Mouse (Mus musculus) ovary, postnatal 36 days (tissue): Measurements from ENCODE around the gene Psmd13.
A peak's percentile ranks its signal among the peaks of the same experiment; 100 is the strongest.

Experiments
- DNase-seq: peaks from one replicate; pipeline ENCODE4 v3.0.0; 2022; ENCODE audit warnings: low spot score, mixed read lengths

The Psmd13 gene

DNA sequence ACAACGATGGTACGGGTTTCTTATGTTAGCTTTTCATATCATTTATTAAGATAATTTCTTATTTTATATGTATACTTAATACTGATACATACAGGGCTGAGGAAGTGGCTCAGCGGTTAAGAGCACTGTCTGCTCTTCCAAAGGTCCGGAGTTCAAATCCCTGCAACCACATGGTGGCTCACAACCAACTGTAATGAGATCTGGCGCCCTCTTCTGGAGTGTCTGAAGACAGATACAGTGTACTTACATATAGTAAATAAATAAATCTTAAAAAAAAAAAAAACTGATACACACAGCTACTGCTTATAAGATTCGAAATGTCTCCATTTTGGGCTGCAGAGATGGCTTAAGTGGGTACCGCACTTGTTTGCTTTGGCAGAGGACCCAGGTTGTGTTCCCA is 25.9 kb downstream of the Psmd13 start:
- DNase-seq = no peak

DNA sequence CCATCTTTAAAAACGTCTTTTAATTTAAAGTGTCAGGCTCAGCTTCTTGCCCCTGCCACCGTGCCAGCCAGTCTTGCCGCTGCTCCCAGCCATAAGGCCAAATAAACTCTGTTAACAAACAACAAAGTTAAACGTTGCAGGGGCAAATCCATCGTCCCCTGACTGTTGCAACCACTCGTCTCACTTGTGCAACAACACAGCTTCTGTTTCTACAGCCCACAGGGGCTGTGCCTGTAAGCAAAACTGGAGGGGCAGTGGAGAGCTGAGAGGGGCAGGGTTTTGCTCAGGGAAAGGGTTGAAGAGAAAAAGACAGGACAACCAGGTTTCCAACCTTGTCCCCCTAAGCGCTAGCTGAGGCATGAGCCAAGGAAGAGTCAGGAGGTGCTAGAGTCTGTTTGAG is 26.4 kb downstream of the Psmd13 start:
- no peak for DNase-seq

DNA sequence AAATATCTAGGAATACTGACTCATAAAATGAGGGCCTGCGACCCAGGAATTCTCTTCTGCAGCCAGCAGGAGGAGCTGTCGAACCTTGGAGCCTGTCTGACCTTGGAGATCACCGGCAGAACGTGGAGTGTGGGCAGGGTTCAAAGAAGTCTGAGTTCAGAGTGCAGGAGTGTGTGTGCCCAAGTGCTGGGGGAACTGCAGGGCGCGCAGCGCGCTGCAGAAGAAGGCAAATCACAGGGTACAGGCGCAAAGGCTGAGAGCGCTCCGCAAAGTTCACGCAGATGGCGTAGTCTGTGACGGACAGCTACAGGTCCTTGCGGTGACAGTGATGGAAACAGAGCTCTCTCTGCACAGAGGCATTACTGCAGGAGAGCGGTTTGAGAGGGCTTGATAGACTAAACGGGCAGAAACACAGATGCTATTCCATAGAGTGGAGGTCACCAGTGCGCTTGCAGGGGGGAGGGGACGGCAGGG is 26.9 kb downstream of the Psmd13 start:
- peak; percentile 80 for DNase-seq

DNA sequence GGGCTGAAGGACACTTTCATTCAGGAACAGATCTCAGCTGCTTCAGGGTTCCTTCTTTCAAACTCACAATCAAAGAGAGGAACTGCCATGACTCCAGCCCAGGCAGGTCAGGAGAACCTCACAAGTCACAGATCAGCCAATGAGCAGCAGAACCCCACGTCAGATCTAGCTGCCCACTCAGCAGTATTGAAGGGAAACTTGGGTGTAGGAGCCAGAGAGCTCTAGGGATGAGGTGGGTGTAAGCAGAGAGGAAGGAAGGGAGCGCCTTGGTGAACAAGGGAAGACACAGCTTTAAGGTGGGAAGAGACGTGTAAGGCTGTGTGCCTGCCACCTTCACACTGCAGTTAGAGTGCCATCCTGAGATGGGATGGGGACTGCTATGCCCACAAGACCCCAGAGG is 30.5 kb downstream of the Psmd13 start:
- no peak for DNase-seq

DNA sequence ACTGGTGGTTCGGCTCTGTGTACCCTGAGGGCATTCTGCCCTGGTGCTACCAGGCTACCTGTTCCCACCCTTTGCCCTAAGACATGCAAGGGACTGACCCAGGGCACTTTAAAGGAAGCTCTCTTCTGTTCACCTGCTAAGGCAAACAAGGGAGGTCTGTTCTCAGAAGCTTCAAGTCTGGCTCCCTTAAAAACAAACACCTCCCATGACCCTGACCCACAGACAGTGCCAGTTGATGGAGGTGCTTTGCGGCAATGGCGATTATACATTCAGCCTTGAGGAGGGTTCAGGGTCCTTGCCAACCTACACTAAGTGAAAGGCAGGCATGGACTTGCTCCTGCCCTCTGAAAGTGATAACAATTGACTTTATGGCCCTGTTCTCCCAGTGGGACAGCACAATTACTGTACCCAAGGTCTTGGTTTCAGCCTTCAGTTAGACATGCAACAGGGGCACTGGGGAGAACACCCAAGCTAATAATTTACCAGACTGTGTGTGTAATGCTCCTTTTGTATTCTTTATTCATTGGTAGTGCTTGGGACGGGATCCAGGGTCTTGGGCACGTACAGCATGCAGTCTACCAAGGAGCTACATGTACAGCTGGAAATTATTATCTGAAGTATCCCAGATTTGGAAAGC is 31.2 kb downstream of the Psmd13 start:
- DNase-seq = no peak

DNA sequence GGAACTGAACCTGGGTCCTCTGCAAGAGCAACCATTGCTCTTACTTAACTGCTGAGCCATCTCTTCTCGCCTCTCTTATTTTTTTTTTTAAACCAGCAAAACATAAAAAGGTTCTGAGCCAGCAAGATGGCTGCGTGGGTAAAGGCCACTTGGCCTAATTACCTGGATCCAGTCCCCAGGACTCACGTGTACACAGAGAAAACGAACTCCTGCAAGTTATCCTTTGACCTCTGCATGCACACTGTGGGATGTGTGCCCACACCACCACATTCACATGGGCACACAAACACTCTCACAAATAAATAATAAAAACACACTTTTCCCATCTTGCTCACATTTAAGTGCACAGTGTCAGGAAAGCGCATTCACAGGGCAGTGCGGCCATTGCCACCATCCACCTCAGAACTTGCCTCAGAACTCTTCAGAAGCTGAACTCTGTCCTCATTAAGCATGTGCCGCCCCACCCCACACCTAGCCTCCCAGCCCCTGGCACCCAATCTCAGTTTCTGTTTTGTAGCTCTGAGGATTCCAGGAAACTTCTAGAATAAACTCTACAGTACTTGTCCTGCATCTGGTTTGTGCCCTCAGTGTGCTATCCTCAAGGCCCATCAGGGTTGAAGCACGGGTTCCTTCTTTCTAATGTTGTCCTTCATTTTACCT is 32.4 kb downstream of the Psmd13 start:
- DNase-seq = no peak

DNA sequence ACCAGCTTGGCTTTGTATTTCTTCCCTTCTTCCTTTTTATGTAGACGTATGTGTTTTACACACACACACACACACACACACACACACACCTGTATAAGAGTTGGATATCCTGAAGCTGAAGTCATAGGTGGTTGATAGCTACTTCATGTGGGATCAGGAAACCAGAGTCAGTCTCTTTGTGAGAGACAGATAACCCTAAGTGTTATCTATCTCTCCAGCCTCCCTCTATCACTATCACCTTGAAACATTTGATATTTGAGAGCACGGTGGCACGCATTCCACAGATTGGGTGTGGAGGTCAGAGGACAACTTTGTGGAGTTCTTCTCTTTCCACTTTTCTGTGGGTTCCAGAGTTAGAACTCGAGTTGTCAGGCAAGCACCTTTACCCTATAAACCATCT is 38.1 kb downstream of the Psmd13 start:
- DNase-seq = no peak

DNA sequence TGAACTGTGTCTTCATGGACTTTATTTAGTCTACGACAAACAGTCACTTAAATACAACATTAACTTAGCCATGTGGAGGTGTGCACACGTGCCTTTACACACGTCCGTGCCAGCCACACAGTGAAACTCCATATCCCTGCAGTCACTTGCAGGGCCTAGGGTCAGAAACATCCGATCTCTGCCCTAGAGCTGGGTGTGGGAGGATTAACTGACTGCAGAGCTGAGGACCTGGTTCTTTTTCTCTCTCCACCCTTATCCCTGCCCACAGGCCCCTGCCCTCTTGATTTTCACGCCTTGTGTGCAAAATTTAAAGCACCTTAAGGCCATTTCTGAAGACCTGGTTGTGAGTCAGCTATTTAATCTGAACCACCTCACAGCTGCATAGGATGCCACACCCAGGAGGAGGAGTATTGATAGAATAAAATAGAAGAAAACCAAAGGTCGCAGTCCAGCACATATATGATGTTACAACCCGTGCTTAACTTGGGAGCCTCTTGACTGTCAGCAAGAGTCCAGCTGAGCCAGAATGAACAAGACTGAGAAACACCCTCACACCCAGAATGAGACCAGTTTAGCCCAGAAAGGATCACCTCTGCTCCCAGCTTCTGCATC is 38.8 kb downstream of the Psmd13 start, which contains the start of gene Nlrp6:
Nlrp6 (plus strand) TSS at position 485 of the 612 bp plus-strand sequence.
- DNase-seq = no peak

DNA sequence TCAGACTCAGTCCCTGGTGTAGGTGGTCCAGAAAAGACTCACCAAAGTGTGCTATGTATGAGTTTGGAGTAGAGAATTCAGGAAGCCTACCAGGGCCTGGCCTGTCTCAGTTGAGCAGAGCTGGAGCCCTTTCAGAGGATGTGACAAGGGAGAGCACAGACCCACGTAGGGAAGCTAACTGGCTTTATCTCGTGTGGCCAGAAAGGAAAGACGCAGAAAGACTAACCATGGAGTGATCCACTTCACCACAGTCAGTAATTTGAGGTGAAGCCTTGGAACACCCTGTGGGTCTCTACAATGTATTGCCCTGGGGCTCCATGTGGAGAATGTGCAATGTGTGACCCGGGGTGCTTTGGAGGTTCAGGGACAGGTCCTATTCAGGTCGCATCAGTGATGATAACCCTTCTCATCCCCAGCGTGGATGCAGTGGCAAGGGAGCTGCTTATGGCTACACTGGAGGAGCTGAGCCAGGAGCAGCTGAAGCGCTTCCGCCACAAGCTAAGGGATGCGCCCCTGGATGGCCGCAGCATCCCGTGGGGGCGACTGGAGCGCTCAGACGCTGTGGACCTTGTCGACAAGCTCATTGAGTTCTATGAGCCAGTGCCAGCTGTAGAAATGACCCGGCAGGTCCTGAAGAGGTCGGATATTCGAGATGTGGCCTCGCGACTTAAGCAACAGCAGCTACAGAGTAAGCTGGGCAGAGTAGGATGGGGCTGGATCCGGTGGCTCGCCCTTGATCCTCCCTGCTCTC is 39.6 kb downstream of the Psmd13 start:
- DNase-seq = no peak

DNA sequence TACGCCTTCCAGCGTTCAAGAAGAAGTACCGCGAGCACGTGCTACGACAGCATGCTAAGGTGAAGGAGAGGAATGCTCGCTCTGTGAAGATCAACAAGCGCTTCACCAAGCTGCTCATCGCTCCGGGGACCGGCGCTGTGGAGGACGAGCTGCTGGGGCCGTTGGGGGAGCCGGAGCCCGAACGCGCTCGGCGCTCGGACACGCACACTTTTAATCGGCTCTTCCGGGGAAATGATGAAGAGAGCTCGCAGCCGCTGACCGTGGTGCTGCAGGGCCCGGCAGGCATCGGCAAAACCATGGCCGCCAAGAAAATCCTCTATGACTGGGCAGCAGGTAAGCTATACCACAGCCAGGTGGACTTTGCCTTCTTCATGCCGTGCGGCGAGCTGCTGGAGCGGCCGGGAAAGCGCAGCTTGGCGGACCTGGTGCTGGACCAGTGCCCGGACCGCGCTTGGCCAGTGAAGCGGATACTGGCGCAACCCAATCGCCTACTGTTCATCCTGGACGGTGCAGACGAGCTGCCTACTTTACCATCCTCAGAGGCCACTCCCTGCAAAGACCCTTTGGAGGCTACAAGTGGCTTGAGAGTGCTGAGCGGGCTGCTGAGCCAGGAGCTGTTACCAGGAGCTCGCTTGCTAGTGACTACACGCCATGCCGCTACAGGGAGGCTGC is 40.8 kb downstream of the Psmd13 start:
- peak; percentile 56 for DNase-seq

DNA sequence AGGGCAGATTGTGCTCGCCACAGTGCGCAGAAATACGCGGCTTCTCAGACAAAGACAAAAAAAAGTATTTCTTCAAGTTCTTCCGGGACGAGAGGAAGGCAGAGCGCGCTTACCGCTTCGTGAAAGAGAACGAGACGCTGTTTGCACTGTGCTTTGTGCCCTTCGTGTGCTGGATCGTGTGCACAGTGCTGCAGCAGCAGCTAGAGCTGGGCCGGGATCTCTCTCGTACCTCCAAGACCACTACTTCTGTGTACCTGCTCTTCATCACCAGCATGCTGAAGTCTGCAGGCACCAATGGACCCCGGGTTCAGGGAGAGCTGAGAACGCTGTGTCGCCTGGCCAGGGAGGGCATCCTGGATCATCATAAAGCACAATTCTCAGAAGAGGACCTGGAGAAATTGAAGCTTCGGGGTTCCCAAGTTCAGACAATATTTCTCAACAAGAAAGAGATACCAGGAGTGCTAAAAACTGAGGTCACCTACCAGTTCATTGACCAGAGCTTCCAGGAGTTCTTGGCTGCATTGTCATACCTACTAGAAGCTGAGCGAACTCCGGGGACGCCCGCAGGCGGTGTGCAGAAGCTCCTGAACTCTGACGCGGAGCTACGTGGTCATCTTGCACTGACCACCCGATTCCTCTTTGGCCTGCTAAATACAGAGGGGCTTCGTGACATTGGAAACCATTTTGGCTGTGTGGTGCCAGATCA is 41.5 kb downstream of the Psmd13 start:
- no peak for DNase-seq

DNA sequence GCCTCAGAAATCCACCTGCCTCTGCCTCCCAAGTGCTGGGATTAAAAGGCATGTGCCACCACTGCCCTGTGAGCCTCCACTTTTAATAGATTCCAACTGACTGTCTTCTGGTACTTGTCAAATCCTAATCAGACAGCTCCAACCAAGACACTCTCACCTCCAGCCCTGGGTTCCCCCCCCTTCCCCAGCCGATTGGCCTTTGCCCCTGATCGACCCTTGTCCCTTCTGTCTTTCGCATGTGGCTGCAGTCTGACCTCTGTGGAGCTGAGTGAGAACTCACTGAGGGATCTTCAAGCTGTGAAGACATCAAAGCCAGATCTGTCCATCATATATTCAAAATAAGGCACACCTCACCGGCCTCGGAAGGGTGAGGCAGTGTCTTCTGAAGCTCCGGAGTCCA is 45.4 kb downstream of the Psmd13 start:
- no peak for DNase-seq

DNA sequence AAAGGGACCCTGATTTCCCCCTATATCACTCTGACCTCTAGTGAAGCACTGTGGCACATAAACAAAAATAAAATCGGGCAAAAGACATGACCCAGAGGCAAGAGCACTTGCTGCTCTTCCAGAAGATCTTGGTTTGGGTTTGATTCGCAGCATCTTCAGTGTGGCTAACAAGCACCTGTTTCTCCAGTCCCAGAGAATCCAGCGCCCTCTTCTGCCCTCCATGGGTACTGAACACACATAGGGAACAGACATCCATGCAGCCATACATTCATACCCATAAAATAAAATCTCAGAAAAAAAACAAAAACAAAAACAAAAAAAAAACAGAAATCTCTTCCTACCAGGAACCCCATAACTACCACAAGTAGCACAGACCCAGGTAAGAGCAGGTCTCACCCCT is 56.7 kb downstream of the Psmd13 start:
- no peak for DNase-seq

DNA sequence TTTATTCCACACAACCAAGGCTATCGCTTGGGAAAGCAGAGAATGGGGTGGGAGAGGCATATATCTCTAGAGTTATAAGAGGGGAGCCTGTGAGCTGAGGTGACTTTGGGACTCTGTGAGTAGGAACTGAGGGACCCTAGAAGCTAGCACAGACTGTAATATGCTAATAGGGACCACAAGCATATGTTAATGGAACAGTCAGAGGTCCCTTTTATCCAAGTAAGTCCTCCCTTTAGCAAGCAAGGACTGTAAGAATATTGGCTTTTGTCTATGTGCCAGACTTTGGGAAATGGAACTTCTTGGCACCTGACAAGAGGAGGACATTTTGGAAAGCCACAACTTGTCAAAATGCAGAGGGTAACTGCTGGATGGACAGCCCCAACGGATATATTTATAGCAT is 57.1 kb downstream of the Psmd13 start:
- no peak for DNase-seq

DNA sequence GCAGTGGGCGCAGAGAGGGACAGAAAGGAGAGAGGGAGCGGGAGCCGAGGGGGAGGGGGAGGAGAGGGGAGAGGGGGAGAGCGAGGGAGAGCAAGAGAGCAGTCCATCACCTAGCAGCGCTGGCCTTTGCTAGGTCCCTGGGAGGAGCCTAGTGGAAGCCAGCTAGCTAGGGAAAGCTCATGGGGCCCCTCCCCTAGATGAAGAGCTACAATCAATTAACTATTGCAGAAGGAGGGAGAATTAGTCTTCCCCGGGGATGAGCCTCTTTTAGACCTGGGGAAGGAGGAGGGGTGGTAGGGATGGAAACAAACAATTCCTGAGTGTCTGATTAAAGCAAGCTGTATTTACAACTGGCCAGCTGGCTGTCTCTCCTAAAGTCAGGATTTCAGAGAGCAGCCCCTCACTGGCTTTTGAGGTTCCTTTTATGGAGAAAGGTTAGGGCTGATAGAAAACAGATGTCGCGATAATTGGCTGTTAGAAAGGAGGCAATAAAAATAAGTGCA is 58.0 kb downstream of the Psmd13 start:
- peak; percentile 11 for DNase-seq

DNA sequence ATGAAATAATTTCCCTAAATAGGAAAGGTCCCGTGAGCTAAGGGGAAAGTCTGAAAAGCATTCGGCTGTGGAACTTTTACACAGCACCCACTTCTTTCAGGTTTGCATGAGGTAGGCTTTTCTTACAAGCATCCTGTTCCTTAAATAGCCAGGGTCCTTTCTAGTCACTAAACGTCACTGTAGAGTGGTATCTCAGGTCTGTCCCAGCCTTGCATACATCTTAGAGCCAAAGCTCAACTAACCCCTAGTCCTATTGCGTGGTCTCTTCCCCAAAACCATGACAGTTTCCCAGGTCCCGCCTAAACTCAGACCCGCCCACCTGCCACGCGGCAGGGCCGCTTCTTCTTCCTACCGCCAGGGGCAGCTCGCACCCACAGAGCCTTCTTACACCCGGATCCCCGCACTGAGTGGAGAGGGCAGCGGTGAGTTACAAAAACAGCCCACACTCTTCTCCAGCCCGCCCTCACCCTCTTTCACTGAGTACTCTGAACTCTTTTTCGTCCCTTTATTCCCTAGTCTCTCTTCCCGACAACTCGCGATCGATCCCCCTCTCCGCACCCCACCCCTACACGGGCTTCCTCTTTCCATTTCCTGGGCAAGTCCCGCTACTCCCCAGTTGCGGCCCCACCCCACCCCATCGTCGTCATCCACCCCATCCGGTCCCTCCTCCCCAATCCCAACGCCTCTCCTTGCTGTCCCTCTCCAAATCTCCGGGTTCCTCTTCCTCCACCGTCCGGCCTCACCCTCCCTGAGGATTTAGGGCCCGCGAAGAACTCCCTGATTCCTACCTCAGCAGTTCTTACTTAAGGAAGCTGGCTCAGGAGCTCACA is 59.7 kb downstream of the Psmd13 start, which contains the start of gene Pgghg:
Pgghg (plus strand) TSS at position 170 of the 830 bp plus-strand sequence.
- DNase-seq = peak; percentile 86

DNA sequence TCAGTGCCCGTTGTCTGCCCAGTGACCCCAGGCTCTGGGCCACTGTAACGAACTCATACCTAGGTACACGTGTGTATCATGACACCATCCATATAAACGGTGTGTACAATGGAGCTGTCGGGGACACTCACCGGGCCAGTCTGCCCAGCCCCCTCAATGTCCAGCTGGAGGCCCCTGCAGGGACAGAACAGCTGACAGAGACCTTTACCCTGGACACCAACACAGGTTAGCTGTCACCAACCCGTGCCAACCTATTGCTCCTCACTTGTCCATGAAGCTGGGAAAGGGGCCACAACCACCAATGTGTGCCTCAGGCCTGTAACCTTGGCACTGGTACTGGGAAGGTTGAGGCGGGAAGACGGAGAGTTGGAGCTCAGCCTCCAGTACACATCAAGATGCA is 60.6 kb downstream of the Psmd13 start:
- peak; percentile 20 for DNase-seq

DNA sequence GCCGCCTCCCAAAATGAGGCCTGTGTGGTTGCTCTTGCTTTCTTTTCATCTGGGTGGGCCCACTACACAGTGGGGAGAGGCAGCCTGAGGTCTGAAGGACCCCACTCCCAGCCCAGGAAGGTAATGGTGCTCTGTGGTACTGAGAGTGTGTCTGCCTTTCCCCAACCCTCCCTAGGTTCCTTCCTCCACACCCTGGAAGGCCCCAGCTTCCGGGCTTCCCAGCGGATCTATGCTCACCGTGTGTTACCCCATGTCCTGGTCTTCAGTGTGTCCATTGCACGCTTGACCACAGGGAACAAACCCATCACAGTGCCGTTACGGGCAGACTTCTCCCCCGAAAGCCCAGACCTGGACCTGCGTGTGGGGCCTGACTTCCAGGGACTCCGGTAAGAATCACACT is 61.0 kb downstream of the Psmd13 start:
- DNase-seq = no peak

DNA sequence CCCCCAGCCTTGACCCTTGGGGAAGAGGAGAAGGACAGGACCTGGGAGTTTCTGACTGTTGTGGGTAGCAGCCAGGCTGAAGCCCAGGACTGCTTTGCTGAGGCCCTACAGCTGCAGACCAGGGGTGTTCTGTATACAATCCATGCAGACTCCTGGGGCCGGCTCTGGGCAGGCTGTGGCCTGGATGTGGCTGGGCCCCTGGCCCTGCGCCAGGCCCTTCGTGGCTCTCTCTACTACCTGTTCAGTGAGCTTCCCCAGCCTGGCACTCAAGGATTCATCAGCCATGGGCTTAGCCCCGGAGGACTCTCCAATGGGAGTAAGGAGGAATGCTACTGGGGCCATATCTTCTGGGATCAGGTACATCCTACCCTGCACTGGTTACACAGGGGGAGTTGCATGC is 61.6 kb downstream of the Psmd13 start:
- DNase-seq = no peak

DNA sequence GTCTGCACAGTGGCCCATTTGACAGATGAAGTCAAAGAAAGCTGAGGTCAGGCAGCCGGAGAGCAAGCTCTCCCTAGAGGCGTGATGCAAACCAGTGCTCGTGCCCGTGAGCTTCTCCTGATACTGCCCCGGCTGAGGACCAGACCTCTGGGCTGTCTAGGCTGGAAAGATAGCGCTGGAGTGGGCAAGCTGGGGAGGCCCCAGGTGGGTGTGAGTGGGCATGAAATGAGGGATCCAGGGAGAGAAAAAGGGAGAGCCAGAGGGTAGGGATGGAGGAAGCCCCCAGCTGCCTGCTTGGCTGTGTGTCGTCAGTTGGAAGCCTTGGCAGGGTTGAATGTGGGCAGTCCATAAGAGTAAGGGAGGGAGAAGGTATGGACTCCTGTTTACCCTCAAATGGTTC is 62.5 kb downstream of the Psmd13 start:
- no peak for DNase-seq
